Mouse (Mus musculus) embryo, embryonic 11 days (tissue): ENCODE results near the gene Man1c1.

ENCODE experiments used
- DNase-seq: peaks from one replicate; pipeline ENCODE4 v3.0.0-alpha.2; 2015

The Man1c1 gene

DNA sequence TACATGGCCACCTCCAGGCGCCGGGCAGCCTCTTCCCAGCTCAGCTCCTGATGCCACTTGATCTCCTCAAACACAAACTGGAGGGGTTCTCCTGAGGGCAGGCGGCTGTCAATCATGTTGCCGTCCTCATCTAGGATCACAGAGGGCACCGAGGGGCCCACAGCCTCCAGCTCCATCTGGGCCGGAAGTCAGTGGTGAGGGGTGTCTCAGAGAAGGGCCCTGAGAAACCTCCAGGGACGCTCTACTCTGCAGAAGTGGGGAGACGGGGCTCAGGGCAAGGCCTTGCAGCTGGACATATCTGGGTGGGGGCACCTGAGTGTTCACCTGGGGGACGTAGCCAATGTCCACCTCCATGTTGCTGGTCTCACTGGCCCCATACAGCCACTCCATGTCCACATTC lies 161.4 kb downstream of the Man1c1 start:
- no peak for DNase-seq

GRCm38 (mm10) chr4:134538997-134539580 lies 165.0 kb downstream of the Man1c1 start:
- DNase-seq = no peak

DNA sequence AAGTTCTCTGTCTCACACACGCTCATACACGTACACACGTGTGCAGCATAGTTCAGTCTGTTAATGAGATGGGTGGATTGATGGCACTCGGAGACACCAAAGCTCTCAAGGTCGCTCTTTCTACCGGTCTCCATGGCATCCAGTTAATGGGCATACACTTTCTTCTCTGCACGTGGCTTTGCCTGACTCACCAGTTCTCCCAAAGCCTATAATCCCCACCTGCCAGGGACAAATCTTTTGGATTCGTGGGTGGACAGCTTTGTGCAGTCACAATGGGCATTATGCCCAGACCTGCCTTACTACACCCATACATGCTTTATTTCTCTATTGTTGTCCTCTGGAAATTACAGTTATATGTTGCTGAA lies 168.3 kb downstream of the Man1c1 start:
- no peak for DNase-seq

DNA sequence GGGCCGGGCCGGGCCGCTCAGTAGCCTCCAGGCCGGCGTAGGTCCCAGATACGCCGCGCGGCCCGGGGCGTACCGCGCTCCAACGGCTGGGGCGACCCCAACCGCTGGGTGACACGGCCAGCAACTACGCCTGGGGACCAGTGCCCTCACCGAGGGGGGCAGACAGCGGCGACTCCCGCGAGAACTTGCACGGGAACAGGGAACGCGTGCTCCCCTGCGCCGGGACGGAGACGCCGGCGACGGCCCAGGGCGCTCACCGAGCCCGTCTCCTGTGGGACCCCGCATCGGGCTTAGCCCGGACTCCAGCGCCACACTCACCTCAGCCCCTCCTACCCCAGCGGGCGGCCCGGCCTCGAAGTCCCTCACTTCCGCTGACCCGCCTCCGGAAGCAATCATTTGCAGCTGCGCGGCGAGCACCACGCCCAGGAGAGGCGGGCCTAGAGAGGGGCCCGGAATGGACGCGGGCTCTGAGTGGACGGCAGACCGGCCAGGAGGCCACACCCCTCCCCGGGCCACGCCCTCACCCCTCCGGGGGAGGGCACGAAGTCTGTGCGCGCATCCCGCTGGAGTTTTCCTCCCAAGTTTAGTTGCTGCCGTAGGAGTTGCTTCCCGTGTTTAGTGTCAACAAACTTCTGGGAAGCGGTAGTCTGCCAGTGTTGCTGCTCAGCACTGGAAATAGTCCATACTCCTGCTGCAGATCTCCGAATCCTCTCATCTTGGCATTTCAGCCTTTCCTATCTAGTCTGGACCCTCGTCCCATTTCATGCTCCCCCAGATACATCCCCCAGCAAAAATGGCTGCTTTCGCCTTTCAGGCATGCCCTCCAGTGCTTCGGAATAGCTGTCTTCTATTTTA lies 168.9 kb downstream of the Man1c1 start, which contains the start of gene Mtfr1l:
TSS of gene Mtfr1l (minus strand) at position 456 of the 855 bp plus-strand sequence.
- peak; percentile 99 for DNase-seq

DNA sequence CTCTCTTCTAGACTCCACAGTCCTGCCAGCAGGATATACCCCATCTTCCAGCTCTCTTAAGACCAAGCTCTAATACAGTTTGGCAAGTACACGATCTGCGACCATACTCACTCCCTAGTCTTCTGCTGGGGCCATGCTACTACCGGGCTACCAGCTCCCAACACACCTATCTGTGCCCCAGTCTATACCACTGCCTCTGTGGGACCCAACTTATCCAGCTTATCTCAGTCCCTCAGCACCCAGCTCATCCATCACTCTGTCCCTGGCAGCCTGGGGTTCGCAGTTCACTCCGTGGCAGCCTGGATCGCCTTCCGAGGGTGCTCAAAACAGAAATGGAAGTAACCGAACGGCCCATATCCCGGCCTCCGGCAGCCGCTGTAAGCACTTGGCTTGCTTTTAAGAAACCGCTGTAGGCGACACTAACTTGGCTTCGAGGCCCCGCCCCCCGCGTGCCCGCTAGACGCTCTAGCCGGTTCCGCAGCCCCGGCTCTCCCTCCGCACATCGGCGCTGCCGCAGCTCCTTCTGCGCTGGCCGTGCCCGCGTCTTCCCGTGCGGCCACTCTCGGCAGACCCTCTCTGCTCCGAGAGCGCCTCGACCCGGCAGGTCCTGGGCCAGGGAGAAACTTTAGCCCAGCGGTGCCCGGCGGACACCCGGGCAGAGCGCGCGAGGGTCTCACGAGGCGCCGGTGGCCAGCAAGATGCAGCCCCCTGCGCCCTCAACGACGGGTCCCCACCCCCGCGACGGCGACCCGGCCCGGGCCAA lies 169.8 kb downstream of the Man1c1 start:
- peak; percentile 83 for DNase-seq

DNA sequence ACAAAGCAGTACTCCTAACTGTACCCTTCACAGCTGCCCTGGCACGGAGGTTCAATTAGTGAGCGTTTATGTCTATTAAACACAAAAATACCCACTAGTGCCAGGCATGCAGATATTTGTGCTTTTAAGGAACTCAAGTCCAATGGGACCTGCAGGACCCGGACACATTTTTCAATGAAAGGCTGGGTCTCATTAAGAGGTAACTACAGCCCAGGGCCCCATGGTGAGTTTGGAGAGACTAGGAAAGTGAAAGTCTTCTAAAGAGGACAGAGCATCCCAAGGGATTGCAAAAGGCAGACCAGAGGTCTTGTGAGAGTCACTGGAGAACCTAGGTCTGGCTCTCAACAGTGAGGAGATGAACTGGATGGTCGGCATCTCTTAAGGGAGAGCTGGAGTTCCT lies 170.7 kb downstream of the Man1c1 start:
- DNase-seq = no peak

- no peak for DNase-seq
Measured at GRCm38 (mm10) chr4:134532928-134533327, 171.2 kb downstream of the Man1c1 start.

- no peak for DNase-seq
Measured at GRCm38 (mm10) chr4:134526220-134526619, 177.9 kb downstream of the Man1c1 start.

DNA sequence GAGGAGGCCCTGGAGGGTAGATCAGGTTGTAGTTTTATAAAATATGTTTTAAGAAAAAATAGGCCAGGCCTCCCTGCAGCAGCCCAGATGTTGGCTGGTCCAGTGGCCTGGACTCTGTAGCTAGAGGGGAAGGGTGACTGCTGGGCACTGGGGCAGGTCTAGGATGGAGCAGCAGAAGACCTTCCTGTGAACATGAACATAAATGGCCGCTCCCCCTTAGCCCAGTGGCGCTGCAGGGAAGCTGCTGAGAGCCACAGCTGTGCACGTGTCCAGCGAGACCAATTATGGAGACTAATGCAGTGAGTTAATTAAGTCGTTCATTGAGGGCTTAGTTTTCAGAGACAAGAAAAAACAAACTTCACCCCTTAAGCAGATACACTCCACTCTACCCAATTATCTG lies 178.3 kb downstream of the Man1c1 start:
- DNase-seq = no peak

GRCm38 (mm10) chr4:134523447-134523846 lies 180.6 kb downstream of the Man1c1 start:
- no peak for DNase-seq

DNA sequence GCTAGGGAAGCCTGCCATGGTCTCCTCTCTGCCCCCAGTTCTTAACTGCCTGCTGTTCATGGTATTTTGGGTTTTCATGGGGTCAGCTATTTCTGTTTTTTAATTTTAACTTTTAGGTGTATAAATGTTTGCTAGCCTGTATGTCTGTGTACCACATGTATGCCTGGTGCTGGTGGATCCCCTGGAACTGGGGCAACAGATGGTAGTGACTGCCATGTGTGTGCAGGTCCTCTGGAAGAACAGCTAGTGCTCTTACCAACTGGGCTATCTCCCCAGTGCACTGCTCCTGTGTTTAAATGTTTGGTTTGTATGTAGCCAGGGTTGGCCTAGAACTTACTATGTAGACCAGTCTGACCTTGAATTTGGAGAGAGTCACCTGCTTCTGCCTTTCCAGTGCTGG lies 184.8 kb downstream of the Man1c1 start:
- DNase-seq = no peak

DNA sequence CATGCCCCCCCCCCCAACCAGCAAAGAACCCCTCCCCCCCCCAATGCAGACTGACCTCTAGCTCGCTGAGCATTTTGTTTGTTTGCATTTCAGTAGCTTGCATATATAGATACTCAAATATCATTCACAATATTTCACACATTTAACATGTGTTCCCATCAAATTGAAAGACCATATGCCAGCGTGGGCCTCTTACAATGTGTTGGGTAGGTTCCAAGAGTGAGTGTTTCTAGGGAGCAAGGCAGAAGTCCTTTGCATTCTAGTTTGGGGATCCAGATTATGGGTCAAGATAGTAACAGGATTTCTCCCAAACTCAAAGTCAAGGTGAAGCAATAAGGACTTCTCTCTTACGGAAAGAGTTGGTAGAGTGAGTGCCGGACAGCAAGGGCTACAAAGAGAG lies 185.5 kb downstream of the Man1c1 start:
- no peak for DNase-seq

DNA sequence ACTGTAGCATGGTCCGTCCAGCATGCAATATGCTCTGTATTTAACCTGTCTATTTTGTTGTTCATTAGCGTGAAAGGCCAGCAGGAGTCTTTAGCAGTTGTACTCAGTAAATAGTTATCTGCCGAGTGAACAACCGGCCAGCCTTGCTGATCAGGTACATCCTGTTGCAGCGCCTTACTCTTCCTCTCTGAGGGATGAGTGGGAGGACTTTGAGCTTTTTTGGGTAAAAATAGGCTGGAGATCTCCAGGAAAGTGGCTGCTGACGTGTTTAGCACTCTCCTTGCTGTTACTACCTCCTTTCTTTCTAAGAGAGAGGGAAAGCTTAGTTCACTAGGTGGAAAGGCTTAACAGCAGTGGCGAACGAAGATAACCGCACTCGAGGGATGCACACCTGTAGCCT lies 186.4 kb downstream of the Man1c1 start:
- no peak for DNase-seq

GRCm38 (mm10) chr4:134516981-134517380 lies 187.1 kb downstream of the Man1c1 start:
- no peak for DNase-seq

GRCm38 (mm10) chr4:134515614-134516013 lies 188.5 kb downstream of the Man1c1 start:
- DNase-seq = no peak

GRCm38 (mm10) chr4:134514309-134514930 lies 189.7 kb downstream of the Man1c1 start:
- no peak for DNase-seq

GRCm38 (mm10) chr4:134512798-134513197 lies 191.3 kb downstream of the Man1c1 start:
- DNase-seq = peak; percentile 80

GRCm38 (mm10) chr4:134511730-134512129 lies 192.4 kb downstream of the Man1c1 start:
- DNase-seq = no peak
